Mouse (Mus musculus) midbrain, embryonic 11.5 days (tissue): ENCODE data around the gene Zzz3. TPM values are rescaled to one million over a fixed set of nuclear protein-coding genes. Genes with fewer than 3 reads are reported as not detected.
A peak's percentile ranks its signal among the peaks of the same experiment; 100 is the strongest.

Experiments used
- ATAC-seq: fragments of 200-750 bp; cut with Nextera tagmentation; 2 replicates; pipeline ENCODE4 v1.8.0; 2017; ENCODE audit warnings: moderate TSS enrichment, moderate library complexity; ENCODE audit not compliant: low FRiP score
- DNase-seq: peaks from one replicate; pipeline ENCODE4 v3.0.0; 2015; ENCODE audit warnings: low spot score; ENCODE audit errors: missing footprints
- H3K27ac ChIP-seq: fragments of 300-500 bp; sonication (generic); 2 replicates; pipeline ENCODE4 v1.5.1; 2014; ENCODE audit warnings: low read depth, low read length
- H3K27me3 ChIP-seq: fragments of 300-500 bp; sonication (generic); 2 replicates; pipeline ENCODE4 v1.6.1; 2014; ENCODE audit warnings: mild to moderate bottlenecking, low read length, moderate library complexity, mixed read lengths; ENCODE audit not compliant: control insufficient read depth, insufficient read depth
- H3K36me3 ChIP-seq: fragments of 300-500 bp; sonication (generic); 2 replicates; pipeline ENCODE4 v1.6.1; 2014; ENCODE audit warnings: mild to moderate bottlenecking, low read length, moderate library complexity, mixed read lengths; ENCODE audit not compliant: control insufficient read depth, insufficient read depth
- H3K4me1 ChIP-seq: fragments of 300-500 bp; sonication (generic); 2 replicates; pipeline ENCODE4 v1.6.1; 2014; ENCODE audit warnings: low read length; ENCODE audit not compliant: control insufficient read depth, insufficient read depth
- H3K4me2 ChIP-seq: fragments of 300-500 bp; sonication (generic); 2 replicates; pipeline ENCODE4 v1.6.1; 2014; ENCODE audit warnings: mild to moderate bottlenecking, moderate library complexity
- H3K4me3 ChIP-seq: fragments of 300-500 bp; sonication (generic); 2 replicates; pipeline ENCODE4 v1.5.1; 2014; ENCODE audit warnings: low read depth, low read length
- H3K9ac ChIP-seq: fragments of 300-500 bp; sonication (generic); 2 replicates; pipeline ENCODE4 v1.6.1; 2014; ENCODE audit warnings: low read length
- H3K9me3 ChIP-seq: fragments of 300-500 bp; sonication (generic); 2 replicates; pipeline ENCODE4 v1.6.1; 2016; ENCODE audit warnings: low read length; ENCODE audit not compliant: control insufficient read depth
- WGBS: fragments of 180-500 bp; shearing (Covaris S2); extraction: QIAGEN DNeasy Blood & Tissue Kit; methylation state at CpG from one replicate; pipeline ENCODE4 v1.1.7; 2014; 5-methylcytosine and 5-hydroxymethylcytosine counted together
- polyA plus RNA-seq: library from polyadenylated mRNA; unstranded; fragments of >200 nt; fragmentation: Nextera tagmentation; extraction: Ambion mirVana; gene quantifications from 2 replicates; pipeline ENCODE4 v1.2.1, GENCODE M21; 2014

Gene Zzz3
- polyA plus RNA-seq, 1 experiment from 2014 or later, result 63.1 TPM

GRCm38 (mm10) chr3:152353434-152354177 lies 41.7 kb upstream of the Zzz3 start:
- Histone ChIP-seq H3K27ac (no peak overlapping the region), H3K4me2 (no peak overlapping the region), H3K36me3 (no peaks in the 10 kb centered on the region), H3K9me3 (no peaks in the 10 kb centered on the region), H3K4me1 (no peaks in the 10 kb centered on the region), H3K4me3 (no peak overlapping the region), H3K27me3 (no peaks in the 10 kb centered on the region), H3K9ac (no peak overlapping the region)
- 78% methylated on average over 10 of the region's 10 CpGs for WGBS
- DNase-seq (peak; percentile 77), ATAC-seq (peak; percentile 45; the same call in 1 of the 2 replicates)

- WGBS, result 75% methylated on average over 5 of the region's 5 CpGs
- no peaks in the 10 kb centered on the region for H3K4me1 ChIP-seq
- ATAC-seq, result no peak
- H3K4me3 ChIP-seq, result no peak overlapping the region
- no peak overlapping the region for H3K9ac ChIP-seq
- H3K27me3 ChIP-seq, result no peaks in the 10 kb centered on the region
- no peaks in the 10 kb centered on the region for H3K9me3 ChIP-seq
- peak; percentile 21 for DNase-seq
- H3K36me3 ChIP-seq, result peaks cover 6% of the 10 kb centered on the region; the same call in 1 of the 2 replicates
- no peak overlapping the region for H3K4me2 ChIP-seq
- no peak overlapping the region for H3K27ac ChIP-seq
These were observed 39.9 kb upstream of the Zzz3 start for GRCm38 (mm10) chr3:152355361-152355760.

GRCm38 (mm10) chr3:152356751-152357150 lies 38.5 kb upstream of the Zzz3 start:
- no peak overlapping the region for H3K27ac ChIP-seq
- ATAC-seq (no peak), DNase-seq (peak; percentile 71)
- H3K9me3 ChIP-seq, result no peaks in the 10 kb centered on the region
- H3K9ac ChIP-seq, result no peak overlapping the region
- H3K4me2 ChIP-seq, result no peak overlapping the region
- H3K27me3 ChIP-seq, result no peaks in the 10 kb centered on the region
- no peaks in the 10 kb centered on the region for H3K4me1 ChIP-seq
- peaks cover 6% of the 10 kb centered on the region; the same call in 1 of the 2 replicates for H3K36me3 ChIP-seq
- no peak overlapping the region for H3K4me3 ChIP-seq
- 82% methylated on average over 9 of the region's 9 CpGs for WGBS

- Histone ChIP-seq H3K27me3 (no peaks in the 10 kb centered on the region), H3K9me3 (no peaks in the 10 kb centered on the region), H3K4me1 (no peaks in the 10 kb centered on the region), H3K4me3 (no peak overlapping the region), H3K36me3 (peaks cover 8% of the 10 kb centered on the region; the same call in 1 of the 2 replicates), H3K27ac (no peak overlapping the region), H3K4me2 (no peak overlapping the region), H3K9ac (no peak overlapping the region)
- no peak for ATAC-seq
- no peak for DNase-seq
- 83% methylated on average over 7 of the region's 7 CpGs for WGBS
These were observed 36.1 kb upstream of the Zzz3 start for GRCm38 (mm10) chr3:152359151-152359550.

- Histone ChIP-seq H3K27ac (no peak overlapping the region), H3K36me3 (peaks cover 11% of the 10 kb centered on the region; the same call in 1 of the 2 replicates), H3K4me1 (no peaks in the 10 kb centered on the region)
These were observed 31.1 kb upstream of the Zzz3 start for GRCm38 (mm10) chr3:152364181-152364580.

GRCm38 (mm10) chr3:152376063-152376462 lies 19.2 kb upstream of the Zzz3 start:
- H3K9ac ChIP-seq, result no peak overlapping the region
- DNase-seq, result no peak
- H3K9me3 ChIP-seq, result no peaks in the 10 kb centered on the region
- H3K4me1 ChIP-seq, result no peaks in the 10 kb centered on the region
- H3K36me3 ChIP-seq, result peaks cover 5% of the 10 kb centered on the region; the same call in 1 of the 2 replicates
- no peak overlapping the region for H3K4me3 ChIP-seq
- ATAC-seq, result no peak
- H3K27ac ChIP-seq, result no peak overlapping the region
- no peak overlapping the region for H3K4me2 ChIP-seq
- H3K27me3 ChIP-seq, result no peaks in the 10 kb centered on the region
- WGBS, result 93% methylated on average over 4 of the region's 4 CpGs

More at GRCm38 (mm10) chr3:152364181-152364580, 31.1 kb upstream of the Zzz3 start:
- DNase-seq (no peak), ATAC-seq (no peak)
- no peak overlapping the region for H3K9ac ChIP-seq
- no peak overlapping the region for H3K4me2 ChIP-seq
- H3K27me3 ChIP-seq, result no peaks in the 10 kb centered on the region
- 91% methylated on average over 2 of the region's 2 CpGs for WGBS
- no peak overlapping the region for H3K4me3 ChIP-seq
- no peaks in the 10 kb centered on the region for H3K9me3 ChIP-seq

- no peaks in the 10 kb centered on the region for H3K9me3 ChIP-seq
- no peaks in the 10 kb centered on the region for H3K4me1 ChIP-seq
- DNase-seq, result no peak
- H3K9ac ChIP-seq, result no peak overlapping the region
- WGBS, result 76% methylated on average over 11 of the region's 11 CpGs
- H3K27me3 ChIP-seq, result no peaks in the 10 kb centered on the region
- no peak for ATAC-seq
- no peak overlapping the region for H3K4me3 ChIP-seq
- H3K4me2 ChIP-seq, result no peak overlapping the region
- peaks cover 14% of the 10 kb centered on the region for H3K36me3 ChIP-seq
- no peak overlapping the region for H3K27ac ChIP-seq
These were observed 11.2 kb upstream of the Zzz3 start for GRCm38 (mm10) chr3:152384106-152384505.

- Histone ChIP-seq H3K27me3 (no peaks in the 10 kb centered on the region), H3K9ac (peak overlapping the region; percentile 94), H3K4me1 (peaks cover 12% of the 10 kb centered on the region), H3K4me2 (peak overlapping the region; percentile 79), H3K36me3 (no peaks in the 10 kb centered on the region; the same call in 1 of the 2 replicates), H3K4me3 (peak overlapping the region; percentile 85), H3K27ac (peak overlapping the region; percentile 98), H3K9me3 (no peaks in the 10 kb centered on the region)
- peak; percentile 100 for DNase-seq
- peak; percentile 91 for ATAC-seq
- WGBS, result under 1% methylated on average over 58 of the region's 102 CpGs
These were observed 1.2 kb downstream of the Zzz3 start for GRCm38 (mm10) chr3:152396278-152396987.

- WGBS, result 2% methylated on average over 10 of the region's 10 CpGs
- DNase-seq (peak; percentile 89), ATAC-seq (no peak)
- Histone ChIP-seq H3K9ac (peak overlapping the region; percentile 94), H3K27ac (peak overlapping the region; percentile 98), H3K4me3 (peak overlapping the region; percentile 85), H3K9me3 (no peaks in the 10 kb centered on the region), H3K36me3 (no peaks in the 10 kb centered on the region), H3K4me2 (peak overlapping the region; percentile 79), H3K27me3 (no peaks in the 10 kb centered on the region), H3K4me1 (peaks cover 12% of the 10 kb centered on the region)
These were observed 1.7 kb downstream of the Zzz3 start for GRCm38 (mm10) chr3:152396988-152397314.
